Mouse (Mus musculus) CD4-positive naive resting alpha-beta T cell, adult 57 days (primary cell): Measurements from ENCODE around the gene Actrt1. TPM values are rescaled to one million over a fixed set of nuclear protein-coding genes. Genes with fewer than 3 reads are reported as not detected.

ENCODE experiments used
- total RNA-seq: library from RNA; stranded (reverse); gene quantifications from one replicate; pipeline ENCODE4 v1.2.4, GENCODE M21; 2023

Gene Actrt1
- not detected for total RNA-seq

GRCm38 (mm10) chrX:46328707-46329106, at the start of gene Actrt1:
Gene Actrt1, plus strand, starts transcription at chrX:46329007.

